Comparison of ENCODE assay signal across 20 mouse cellular contexts in the genomic region with DNA sequence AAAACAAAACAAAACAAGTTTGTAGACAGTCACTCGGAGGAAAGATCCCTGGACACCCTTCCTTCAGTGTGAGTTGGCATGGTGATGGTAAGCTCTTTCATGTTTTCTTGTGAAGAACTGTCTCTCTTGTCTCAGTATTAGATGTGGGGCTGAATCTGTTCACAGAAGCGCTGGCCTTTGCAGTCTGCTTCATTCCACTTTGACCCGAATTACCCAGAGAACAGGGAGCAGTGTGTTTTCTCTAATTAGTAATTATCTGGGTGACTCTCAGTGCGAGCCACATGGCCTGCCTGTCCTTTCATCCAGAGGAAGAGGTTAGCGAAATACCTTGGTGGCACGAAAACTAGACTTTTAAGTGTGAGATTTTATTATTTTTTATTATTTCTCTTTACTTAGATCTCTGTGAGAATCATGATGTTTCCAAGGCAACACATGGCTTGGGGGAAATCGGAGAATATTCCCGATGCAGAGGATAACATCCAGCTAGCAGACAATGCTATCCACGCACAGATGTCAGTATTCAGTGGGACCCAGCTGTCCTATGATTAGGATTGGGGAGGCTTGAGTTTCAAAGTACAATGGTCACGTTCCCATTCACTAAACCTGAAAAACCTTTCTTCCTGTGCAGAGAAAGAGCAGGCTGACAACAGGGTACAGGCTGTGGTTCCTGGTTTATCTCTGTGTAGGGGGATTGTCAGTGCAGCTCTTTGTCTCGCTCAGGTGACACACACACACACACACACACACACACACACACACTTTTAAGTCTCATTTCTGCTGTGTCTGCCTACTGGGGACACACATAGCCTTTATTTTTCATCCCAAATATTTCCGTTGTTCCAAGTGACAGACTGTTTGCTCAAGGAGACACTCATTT. TPM values are rescaled to one million over a fixed set of nuclear protein-coding genes. Genes with fewer than 3 reads are reported as not detected.
DNase-seq lines count a peak whose midpoint lies in the region; ATAC-seq and TF ChIP-seq lines count a peak whose summit lies in the region.
"Had no signal": no experiment of that assay in that cellular context is flagged by ENCODE, and none has a peak within 500 bp of the region (broad histone marks: within the 10 kb centered on the region; RNA-seq: fewer than 3 reads in every experiment).

No protein-coding gene starts in this region.

- no peak for TF ChIP-seq CTCF in brain, embryonic 14.5 days (IDR thresholded peaks at IDR 0.05; ENCODE audit: borderline replicate concordance, extremely low read depth, insufficient read depth, insufficient read length)
- TF ChIP-seq CTCF in hindbrain, postnatal 0 days (IDR thresholded peaks at IDR 0.05; ENCODE audit: low read depth) = no peak
- TF ChIP-seq CTCF in midbrain, postnatal 0 days (IDR thresholded peaks at IDR 0.05) = no peak
- TF ChIP-seq CTCF in lung, adult 2 months (IDR thresholded peaks at IDR 0.05; ENCODE audit: insufficient read depth, low read length) = no peak

- H3K27ac ChIP-seq in forebrain, embryonic 15.5 days (replicated peaks) = no peak overlapping the region
- no peak overlapping the region for H3K27ac ChIP-seq in hindbrain, postnatal 0 days
- H3K27ac ChIP-seq in midbrain, postnatal 0 days (ENCODE audit: low read depth, low read length) = peak overlapping the region; percentile 21
- H3K27ac ChIP-seq: layer of hippocampus, adult 2 months; liver, embryonic 12.5 days; lung, embryonic 15.5 days had no signal

- TF ChIP-seq POLR2A in brain, embryonic 14.5 days (IDR thresholded peaks at IDR 0.05; ENCODE audit: borderline replicate concordance, extremely low read depth, insufficient read depth, insufficient read length, poor library complexity, severe bottlenecking) = no peak
- no peak for TF ChIP-seq POLR2A in lung, adult 2 months (IDR thresholded peaks at IDR 0.05; ENCODE audit: borderline replicate concordance, extremely low read depth, low read depth, low read length)

- H3K4me3 ChIP-seq in forebrain, embryonic 15.5 days = no peak overlapping the region
- no peak overlapping the region for H3K4me3 ChIP-seq in hindbrain, postnatal 0 days (ENCODE audit: low read length)
- no peak overlapping the region for H3K4me3 ChIP-seq in midbrain, postnatal 0 days (ENCODE audit: low read depth, low read length)
- H3K4me3 ChIP-seq in lung, adult 2 months (replicated peaks; ENCODE audit: extremely low read depth, low read depth, low read length) = no peak overlapping the region
- H3K4me3 ChIP-seq: layer of hippocampus, adult 2 months; liver, embryonic 12.5 days; lung, embryonic 15.5 days had no signal

- WGBS in forebrain, embryonic 15.5 days = 34% methylated on average over 12 of the region's 12 CpGs
- WGBS in hindbrain, postnatal 0 days = 41% methylated on average over 12 of the region's 12 CpGs
- WGBS in midbrain, postnatal 0 days = 26% methylated on average over 12 of the region's 12 CpGs
- 86% methylated on average over 12 of the region's 12 CpGs for WGBS in lung, adult 2 months

- no peaks in the 10 kb centered on the region for H3K9me3 ChIP-seq in forebrain, embryonic 15.5 days
- H3K9me3 ChIP-seq in hindbrain, postnatal 0 days (ENCODE audit: low read length) = no peaks in the 10 kb centered on the region
- no peaks in the 10 kb centered on the region for H3K9me3 ChIP-seq in midbrain, postnatal 0 days (ENCODE audit: low read length)
- H3K9me3 ChIP-seq: liver, embryonic 12.5 days; lung, embryonic 15.5 days had no signal

- peaks cover 18% of the 10 kb centered on the region for H3K27me3 ChIP-seq in forebrain, embryonic 15.5 days
- H3K27me3 ChIP-seq in hindbrain, postnatal 0 days (ENCODE audit: insufficient read depth, low read length) = no peaks in the 10 kb centered on the region
- H3K27me3 ChIP-seq in midbrain, postnatal 0 days (ENCODE audit: insufficient read depth, low read length) = no peaks in the 10 kb centered on the region
- H3K27me3 ChIP-seq: lung, embryonic 15.5 days; Patski had no signal

- peak; percentile 42; the same call in 1 of the 2 replicates for ATAC-seq in forebrain, embryonic 15.5 days (replicated peaks)
- ATAC-seq in hindbrain, postnatal 0 days = no peak
- peak; percentile 66; the same call in 1 of the 2 replicates for ATAC-seq in midbrain, postnatal 0 days (ENCODE audit: low FRiP score)
- ATAC-seq: activated CD4-positive, CD25-positive, alpha-beta regulatory T cell, adult 4 months; liver, embryonic 12.5 days; Patski had no signal

- H3K36me3 ChIP-seq in forebrain, embryonic 15.5 days = no peaks in the 10 kb centered on the region
- no peaks in the 10 kb centered on the region for H3K36me3 ChIP-seq in hindbrain, postnatal 0 days (ENCODE audit: insufficient read depth, low read length)
- no peaks in the 10 kb centered on the region for H3K36me3 ChIP-seq in midbrain, postnatal 0 days (ENCODE audit: insufficient read depth, low read length)
- H3K36me3 ChIP-seq: liver, embryonic 12.5 days; lung, embryonic 15.5 days had no signal

- peaks cover 14% of the 10 kb centered on the region for H3K4me1 ChIP-seq in forebrain, embryonic 15.5 days
- peaks cover 7% of the 10 kb centered on the region; the same call in 1 of the 2 replicates for H3K4me1 ChIP-seq in hindbrain, postnatal 0 days (ENCODE audit: insufficient read depth, low read length)
- H3K4me1 ChIP-seq in midbrain, postnatal 0 days (ENCODE audit: insufficient read depth, low read length) = peaks cover 2% of the 10 kb centered on the region; the same call in 1 of the 2 replicates
- peaks cover 9% of the 10 kb centered on the region; the same call in 1 of the 2 replicates for H3K4me1 ChIP-seq in lung, adult 2 months (ENCODE audit: control insufficient read depth, insufficient read depth, low read length)
- H3K4me1 ChIP-seq: liver, embryonic 12.5 days had no signal

- H3K9ac ChIP-seq in forebrain, embryonic 15.5 days (replicated peaks) = no peak overlapping the region
- H3K9ac ChIP-seq in hindbrain, postnatal 0 days (replicated peaks; ENCODE audit: low read length) = no peak overlapping the region
- H3K9ac ChIP-seq in midbrain, postnatal 0 days (replicated peaks; ENCODE audit: low read length, poor library complexity, severe bottlenecking) = no peak overlapping the region
- H3K9ac ChIP-seq: liver, embryonic 12.5 days; lung, embryonic 15.5 days had no signal

- no peak overlapping the region for H3K4me2 ChIP-seq in forebrain, embryonic 15.5 days (replicated peaks)
- H3K4me2 ChIP-seq in hindbrain, postnatal 0 days (ENCODE audit: low read depth, low read length) = no peak overlapping the region
- H3K4me2 ChIP-seq in midbrain, postnatal 0 days (ENCODE audit: low read depth, low read length, poor library complexity, severe bottlenecking) = no peak overlapping the region
- H3K4me2 ChIP-seq: heart, embryonic 11.5 days; liver, embryonic 12.5 days; lung, embryonic 15.5 days had no signal

- DNase-seq in brain, embryonic 14.5 days (ENCODE audit: low read depth) = peak; percentile 66
- peak; percentile 42 for DNase-seq in hindbrain, postnatal 0 days (ENCODE audit: low spot score)
- DNase-seq in midbrain, postnatal 0 days (ENCODE audit: low spot score) = peak; percentile 31
- no peak for DNase-seq in lung, adult 2 months
- DNase-seq in frontal cortex, postnatal 14 days (ENCODE audit: low spot score in 2 of 2) = no peak
- DNase-seq in ovary, adult 18-20 months (ENCODE audit: low spot score) = no peak
- no peak for DNase-seq in embryo, embryonic 10 days (ENCODE audit: low spot score)
- DNase-seq: adrenal gland, postnatal 14 days; cerebellum, postnatal 10 days; heart, postnatal 4 days; kidney, adult 11 months; kidney, postnatal 10 days; right cerebral cortex, postnatal 14 days had no signal

RNA-seq across cellular contexts. Expression of a gene that starts 6.4 kb away (rescaled TPM):
- 10.1 and 28.3 TPM in 2 replicates for polyA plus RNA-seq in brain, embryonic 14.5 days (2012; rRNA removed)
- 24.6 and 27.3 TPM in 2 replicates for polyA plus RNA-seq in forebrain, embryonic 15.5 days (2015; fragmentation: Nextera tagmentation; extraction: Ambion mirVana)
- total RNA-seq in hindbrain, postnatal 0 days (2014; rRNA removed) = 61.9 and 64.7 TPM in 2 replicates
- polyA plus RNA-seq in hindbrain, postnatal 0 days (2015; fragmentation: Nextera tagmentation; extraction: Ambion mirVana) = 20.1 and 22.1 TPM in 2 replicates
- 53.8 and 67.5 TPM in 2 replicates for total RNA-seq in midbrain, postnatal 0 days (2014; rRNA removed)
- polyA plus RNA-seq in midbrain, postnatal 0 days (2015; fragmentation: Nextera tagmentation; extraction: Ambion mirVana) = 12.4 and 18.3 TPM in 2 replicates
- polyA plus RNA-seq in lung, adult 2 months (2012; rRNA removed) = 23.9 and 33.9 TPM in 2 replicates

RNA-seq across cellular contexts. Expression of a gene that starts 33.5 kb away (rescaled TPM):
- 5.7 and 7.6 TPM in 2 replicates for polyA plus RNA-seq in brain, embryonic 14.5 days (2012; rRNA removed)
- polyA plus RNA-seq in forebrain, embryonic 15.5 days (2015; fragmentation: Nextera tagmentation; extraction: Ambion mirVana) = 6.3 and 7.0 TPM in 2 replicates
- total RNA-seq in hindbrain, postnatal 0 days (2014; rRNA removed) = 2.6 and 4.8 TPM in 2 replicates
- 1.8 and 2.0 TPM in 2 replicates for polyA plus RNA-seq in hindbrain, postnatal 0 days (2015; fragmentation: Nextera tagmentation; extraction: Ambion mirVana)
- total RNA-seq in midbrain, postnatal 0 days (2014; rRNA removed) = 1.0 and 1.8 TPM in 2 replicates
- 0.53 and 0.70 TPM in 2 replicates for polyA plus RNA-seq in midbrain, postnatal 0 days (2015; fragmentation: Nextera tagmentation; extraction: Ambion mirVana)
- polyA plus RNA-seq in lung, adult 2 months (2012; rRNA removed) = 0.41 and 0.90 TPM in 2 replicates

Comparison
In these comparisons a context has a peak if more than half of its experiments do, and no peak if none do; other contexts are left out.
1. DNase-seq: peak in brain, embryonic 14.5 days (single experiment), hindbrain, postnatal 0 days (single experiment) and midbrain, postnatal 0 days (single experiment); none in lung, adult 2 months (single experiment), frontal cortex, postnatal 14 days (0 of 2), ovary, adult 18-20 months (single experiment) and embryo, embryonic 10 days (single experiment).